ENCODE assay signal across 14 mouse cellular contexts in the genomic region with DNA sequence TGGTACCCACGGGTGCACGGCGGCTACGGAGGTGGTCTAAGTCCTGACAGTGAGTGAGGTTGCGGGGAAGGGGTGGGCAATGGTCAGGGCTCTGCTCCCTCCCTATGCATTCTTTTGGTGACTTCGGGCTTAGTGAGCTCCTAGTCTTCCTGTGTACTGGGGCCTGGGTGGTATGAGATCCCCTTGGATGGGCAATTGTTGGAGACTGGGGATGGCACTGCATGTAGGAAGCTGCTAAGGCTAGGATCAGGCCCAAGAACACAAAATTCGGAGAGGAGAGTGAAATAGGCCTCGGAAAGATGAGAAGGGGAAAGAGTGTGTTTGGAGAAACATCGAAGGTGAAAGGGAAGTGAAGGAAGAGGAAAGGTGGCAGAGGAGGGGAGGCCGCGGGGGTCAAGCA. TPM values are rescaled to one million over a fixed set of nuclear protein-coding genes. Genes with fewer than 3 reads are reported as not detected.
DNase-seq lines count a peak whose midpoint lies in the region; ATAC-seq and TF ChIP-seq lines count a peak whose summit lies in the region.
"Had no signal": no experiment of that assay in that cellular context is flagged by ENCODE, and none has a peak within 500 bp of the region (broad histone marks: within the 10 kb centered on the region; RNA-seq: fewer than 3 reads in every experiment).

No protein-coding gene starts in this region.

- no peak for DNase-seq in heart, postnatal 4 days
- DNase-seq in testis, postnatal 10 days (ENCODE audit: low spot score): no peak
- DNase-seq in stomach, postnatal 0 days (ENCODE audit: low spot score): no peak
- no peak for DNase-seq in layer of hippocampus, adult 18-20 months (ENCODE audit: low spot score in 2 of 2)
- DNase-seq: gastrocnemius, postnatal 14 days; kidney, adult 8-10 months; left cerebral cortex, postnatal 4 days had no signal

- no peak overlapping the region for H3K9ac ChIP-seq in heart, embryonic 12.5 days
- no peak overlapping the region for H3K9ac ChIP-seq in limb, embryonic 15.5 days
- H3K9ac ChIP-seq in stomach, postnatal 0 days (ENCODE audit: low read length): no peak overlapping the region

- TF ChIP-seq CTCF in testis, adult 2 months (IDR thresholded peaks at IDR 0.05; ENCODE audit: control insufficient read depth, insufficient read depth, insufficient replicate concordance, low read depth, low read length): no peak
- no peak for TF ChIP-seq CTCF in stomach, postnatal 0 days (IDR thresholded peaks at IDR 0.05; ENCODE audit: low read depth)

- H3K9me3 ChIP-seq in heart, embryonic 12.5 days (replicated peaks): peaks cover 7% of the 10 kb centered on the region; the same call in 1 of the 2 replicates
- H3K9me3 ChIP-seq in limb, embryonic 15.5 days: no peaks in the 10 kb centered on the region
- peaks cover 3% of the 10 kb centered on the region; the same call in 1 of the 2 replicates for H3K9me3 ChIP-seq in stomach, postnatal 0 days (ENCODE audit: control insufficient read depth, low read length)

- no peak overlapping the region for H3K27ac ChIP-seq in heart, embryonic 12.5 days (ENCODE audit: poor library complexity, severe bottlenecking)
- peak overlapping the region; percentile 83 for H3K27ac ChIP-seq in testis, adult 2 months (ENCODE audit: control insufficient read depth, insufficient read depth, low read depth, low read length)
- no peak overlapping the region for H3K27ac ChIP-seq in limb, embryonic 15.5 days
- no peak overlapping the region for H3K27ac ChIP-seq in stomach, postnatal 0 days (replicated peaks)

- ATAC-seq in heart, embryonic 12.5 days (ENCODE audit: insufficient number of reproducible peaks, low FRiP score): no peak
- no peak for ATAC-seq in limb, embryonic 15.5 days (ENCODE audit: insufficient number of reproducible peaks, low FRiP score, low TSS enrichment, low read depth)
- ATAC-seq in stomach, postnatal 0 days (ENCODE audit: low FRiP score, low TSS enrichment): no peak
- ATAC-seq in activated CD4-positive, CD25-positive, alpha-beta regulatory T cell, adult 4 months: no peak

- peaks cover 100% of the 10 kb centered on the region for H3K27me3 ChIP-seq in heart, embryonic 12.5 days (replicated peaks)
- H3K27me3 ChIP-seq in testis, adult 2 months (ENCODE audit: control insufficient read depth, insufficient read depth, low read length): no peaks in the 10 kb centered on the region
- H3K27me3 ChIP-seq in limb, embryonic 15.5 days: peaks cover 100% of the 10 kb centered on the region
- peaks cover 66% of the 10 kb centered on the region for H3K27me3 ChIP-seq in stomach, postnatal 0 days (ENCODE audit: control insufficient read depth, insufficient read depth, low read length)

- TF ChIP-seq EP300 in stomach, postnatal 0 days (optimal IDR thresholded peaks at IDR 0.05): no peak

- TF ChIP-seq POLR2A in testis, adult 2 months (IDR thresholded peaks at IDR 0.05; ENCODE audit: control insufficient read depth, low read depth, low read length): peak; percentile 6; the same call in 1 of the 2 replicates

- H3K4me3 ChIP-seq in heart, embryonic 12.5 days: peak overlapping the region; percentile 49
- H3K4me3 ChIP-seq in testis, adult 2 months (ENCODE audit: control insufficient read depth, low read depth, low read length): peak overlapping the region; percentile 86
- H3K4me3 ChIP-seq in limb, embryonic 15.5 days: peak overlapping the region; percentile 55
- 0 out of 2 replicates have a peak overlapping the region, but pooled peaks have one; percentile 36 for H3K4me3 ChIP-seq in stomach, postnatal 0 days (ENCODE audit: low read depth, low read length)
- H3K4me3 ChIP-seq: megakaryocyte, embryonic 14.5 days had no signal

- WGBS in heart, embryonic 12.5 days: 4% methylated on average over 11 of the region's 11 CpGs
- WGBS in limb, embryonic 15.5 days: 6% methylated on average over 11 of the region's 11 CpGs
- 8% methylated on average over 11 of the region's 11 CpGs for WGBS in stomach, postnatal 0 days

- H3K4me2 ChIP-seq in heart, embryonic 12.5 days: peak overlapping the region; percentile 70; the same call in 1 of the 2 replicates
- H3K4me2 ChIP-seq in limb, embryonic 15.5 days: peak overlapping the region; percentile 89
- H3K4me2 ChIP-seq in stomach, postnatal 0 days (replicated peaks; ENCODE audit: low read depth): no peak overlapping the region

- H3K36me3 ChIP-seq in heart, embryonic 12.5 days: no peaks in the 10 kb centered on the region
- H3K36me3 ChIP-seq in testis, adult 2 months (ENCODE audit: control insufficient read depth, insufficient read depth, low read length): no peaks in the 10 kb centered on the region
- H3K36me3 ChIP-seq in limb, embryonic 15.5 days: no peaks in the 10 kb centered on the region
- no peaks in the 10 kb centered on the region for H3K36me3 ChIP-seq in stomach, postnatal 0 days (ENCODE audit: control insufficient read depth, insufficient read depth, low read length)

- H3K4me1 ChIP-seq in heart, embryonic 12.5 days (replicated peaks): peaks cover 28% of the 10 kb centered on the region
- peaks cover 38% of the 10 kb centered on the region for H3K4me1 ChIP-seq in testis, adult 2 months (ENCODE audit: control insufficient read depth, insufficient read depth, low read length)
- peaks cover 32% of the 10 kb centered on the region for H3K4me1 ChIP-seq in limb, embryonic 15.5 days
- H3K4me1 ChIP-seq in stomach, postnatal 0 days (replicated peaks; ENCODE audit: control insufficient read depth, insufficient read depth): no peaks in the 10 kb centered on the region

RNA-seq across cellular contexts. Expression of a gene that starts 0.5 kb away (rescaled TPM):
- polyA plus RNA-seq in heart, embryonic 12.5 days (2016; fragmentation: Nextera tagmentation; extraction: Ambion mirVana): not detected in 2 replicates
- not detected for total RNA-seq in heart, postnatal 4 days (2021)
- 19.1 and 24.0 TPM in 2 replicates for polyA plus RNA-seq in testis, adult 2 months (2012; rRNA removed)
- polyA plus RNA-seq in limb, embryonic 15.5 days (2015; fragmentation: Nextera tagmentation; extraction: Ambion mirVana): not detected in 2 replicates
- polyA plus RNA-seq in stomach, postnatal 0 days (2015; fragmentation: Nextera tagmentation; extraction: Ambion mirVana): not detected in 2 replicates
- not detected for polyA plus RNA-seq in activated CD4-positive, CD25-positive, alpha-beta regulatory T cell, adult 4 months (2017; shearing (Covaris generic))
- not detected for total RNA-seq in layer of hippocampus, adult 18-20 months (2021)
- total RNA-seq: common myeloid progenitor, adult 5-6 weeks; gastrocnemius, postnatal 14 days; left cerebral cortex, postnatal 4 days had no signal
- polyA plus RNA-seq: C2C12 had no signal

Comparison
In these comparisons a context has a peak if more than half of its experiments do, and no peak if none do; other contexts are left out.
1. H3K4me3 ChIP-seq: peak in every context shown above with its lines; median percentile 86 in testis, adult 2 months; 55 in limb, embryonic 15.5 days; 49 in heart, embryonic 12.5 days; 36 in stomach, postnatal 0 days.
2. RNA of a gene that starts 0.5 kb away (polyA plus RNA-seq): 19.1 to 24.0 TPM in testis, adult 2 months; not detected in heart, embryonic 12.5 days, not detected in limb, embryonic 15.5 days, not detected in stomach, postnatal 0 days and not detected in activated CD4-positive, CD25-positive, alpha-beta regulatory T cell, adult 4 months; every median in the first group is over 10 times any median in the second.